Mouse (Mus musculus) hindbrain, embryonic 10.5 days (tissue): Measurements from ENCODE around the gene Ldlrad3. TPM values are rescaled to one million over a fixed set of nuclear protein-coding genes. Genes with fewer than 3 reads are reported as not detected.

Source experiments
- DNase-seq: peaks from one replicate; pipeline ENCODE4 v3.0.0-alpha.2; 2017; ENCODE audit warnings: low spot score
- H3K27ac ChIP-seq: fragments of 300-500 bp; sonication (generic); 2 replicates; pipeline ENCODE4 v1.5.1; 2016; ENCODE audit warnings: mild to moderate bottlenecking, moderate library complexity
- H3K27me3 ChIP-seq: fragments of 300-500 bp; sonication (generic); 2 replicates; pipeline ENCODE4 v1.6.1; 2016; ENCODE audit warnings: mild to moderate bottlenecking; ENCODE audit not compliant: poor library complexity, insufficient read depth, severe bottlenecking
- H3K36me3 ChIP-seq: fragments of 300-500 bp; sonication (generic); 2 replicates; pipeline ENCODE4 v1.6.1; 2016; ENCODE audit warnings: mild to moderate bottlenecking, moderate library complexity
- H3K4me1 ChIP-seq: fragments of 300-500 bp; sonication (generic); replicated peaks from 2 replicates; pipeline ENCODE4 v1.6.1; 2016; ENCODE audit warnings: mild to moderate bottlenecking
- H3K4me3 ChIP-seq: fragments of 300-500 bp; sonication (generic); 2 replicates; pipeline ENCODE4 v1.5.1; 2016; ENCODE audit warnings: mild to moderate bottlenecking, moderate library complexity
- H3K9me3 ChIP-seq: fragments of 300-500 bp; sonication (generic); 2 replicates; pipeline ENCODE4 v1.6.1; 2016; ENCODE audit warnings: mild to moderate bottlenecking, moderate library complexity
- WGBS: fragments of 180-500 bp; shearing (Covaris S2); methylation state at CpG from one replicate; pipeline ENCODE4 v1.1.7; 2016; 5-methylcytosine and 5-hydroxymethylcytosine counted together
- polyA plus RNA-seq: library from polyadenylated mRNA; unstranded; fragments of >200 nt; fragmentation: Nextera tagmentation; extraction: Ambion mirVana; gene quantifications from 2 replicates; pipeline ENCODE4 v1.2.1, GENCODE M21; 2016

Ldlrad3 gene
- polyA plus RNA-seq, 1 experiment from 2014 or later: 55.9 TPM

- Histone ChIP-seq H3K27ac (peak overlapping the region; percentile 84), H3K36me3 (no peaks in the 10 kb centered on the region), H3K27me3 (no peaks in the 10 kb centered on the region), H3K4me3 (no peak overlapping the region), H3K9me3 (no peaks in the 10 kb centered on the region), H3K4me1 (peaks cover 88% of the 10 kb centered on the region)
- DNase-seq: peak; percentile 50
- WGBS: 8% methylated on average over 4 of the region's 4 CpGs
Measured at GRCm38 (mm10) chr2:102006143-102006542, 180.0 kb downstream of the Ldlrad3 start.

DNA sequence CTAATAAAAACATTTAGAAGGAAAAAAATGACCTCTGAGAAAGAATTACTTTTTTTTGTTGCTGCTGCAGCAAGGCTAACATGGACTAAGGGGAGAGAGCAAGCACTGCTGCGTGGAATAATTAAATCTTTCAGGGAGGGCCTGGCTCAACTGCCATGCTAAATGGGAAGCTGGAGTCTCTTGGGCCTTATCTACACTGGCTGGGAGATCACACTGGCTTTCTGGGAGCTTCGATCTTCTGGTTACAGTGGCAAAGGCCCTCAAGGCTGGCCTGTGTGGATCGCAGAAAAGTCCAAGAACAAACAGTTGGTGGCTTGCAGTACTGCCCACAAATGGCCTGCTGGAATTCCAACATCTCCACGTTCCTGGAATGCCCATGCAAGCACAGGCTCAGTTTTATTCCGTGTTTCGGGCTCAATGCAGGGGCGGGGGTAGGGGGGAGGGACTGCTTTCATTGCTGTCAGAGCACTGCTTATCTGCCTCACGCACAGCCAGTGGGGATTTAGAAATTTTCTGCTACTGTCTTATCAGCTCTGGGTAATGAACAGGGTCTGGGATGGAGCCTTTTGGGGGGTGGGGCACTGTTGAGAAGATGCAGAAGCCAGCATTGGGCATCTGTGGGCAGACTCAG lies 180.7 kb downstream of the Ldlrad3 start:
- H3K4me1 ChIP-seq: peaks cover 88% of the 10 kb centered on the region
- no peaks in the 10 kb centered on the region for H3K9me3 ChIP-seq
- H3K27ac ChIP-seq: peak overlapping the region; percentile 84
- DNase-seq: peak; percentile 26
- no peak overlapping the region for H3K4me3 ChIP-seq
- H3K36me3 ChIP-seq: no peaks in the 10 kb centered on the region
- WGBS: 39% methylated on average over 8 of the region's 8 CpGs
- no peaks in the 10 kb centered on the region for H3K27me3 ChIP-seq

GRCm38 (mm10) chr2:102003776-102004264 lies 182.4 kb downstream of the Ldlrad3 start:
- Histone ChIP-seq H3K4me1 (peaks cover 81% of the 10 kb centered on the region), H3K4me3 (no peak overlapping the region), H3K27ac (peak overlapping the region; percentile 90), H3K9me3 (no peaks in the 10 kb centered on the region), H3K27me3 (no peaks in the 10 kb centered on the region), H3K36me3 (no peaks in the 10 kb centered on the region)
- DNase-seq: no peak
- WGBS: 60% methylated on average over 7 of the region's 7 CpGs

- H3K4me3 ChIP-seq: peak overlapping the region; percentile 14
- H3K9me3 ChIP-seq: no peaks in the 10 kb centered on the region
- H3K27me3 ChIP-seq: no peaks in the 10 kb centered on the region
- WGBS: 17% methylated on average over 8 of the region's 8 CpGs
- peak overlapping the region; percentile 90 for H3K27ac ChIP-seq
- no peaks in the 10 kb centered on the region for H3K36me3 ChIP-seq
- DNase-seq: peak; percentile 69
- H3K4me1 ChIP-seq: peaks cover 78% of the 10 kb centered on the region
Measured at GRCm38 (mm10) chr2:102002974-102003775, 183.0 kb downstream of the Ldlrad3 start.

- Histone ChIP-seq H3K27ac (peak overlapping the region; percentile 90), H3K4me1 (peaks cover 74% of the 10 kb centered on the region), H3K36me3 (no peaks in the 10 kb centered on the region), H3K4me3 (peak overlapping the region; percentile 14; the same call in 1 of the 2 replicates), H3K27me3 (no peaks in the 10 kb centered on the region), H3K9me3 (no peaks in the 10 kb centered on the region)
- no peak for DNase-seq
- 64% methylated on average over 12 of the region's 12 CpGs for WGBS
Measured at GRCm38 (mm10) chr2:102002408-102002973, 183.7 kb downstream of the Ldlrad3 start.

GRCm38 (mm10) chr2:102001661-102002060 lies 184.5 kb downstream of the Ldlrad3 start:
- Histone ChIP-seq H3K9me3 (no peaks in the 10 kb centered on the region), H3K36me3 (no peaks in the 10 kb centered on the region), H3K4me1 (peaks cover 73% of the 10 kb centered on the region), H3K4me3 (no peak overlapping the region), H3K27ac (peak overlapping the region; percentile 90), H3K27me3 (no peaks in the 10 kb centered on the region)
- WGBS: 6% methylated on average over 1 of the region's 1 CpGs
- no peak for DNase-seq

- Histone ChIP-seq H3K4me3 (no peak overlapping the region), H3K36me3 (no peaks in the 10 kb centered on the region), H3K27me3 (no peaks in the 10 kb centered on the region), H3K9me3 (no peaks in the 10 kb centered on the region), H3K27ac (peak overlapping the region; percentile 47), H3K4me1 (peaks cover 47% of the 10 kb centered on the region)
- WGBS: 82% methylated on average over 11 of the region's 11 CpGs
- no peak for DNase-seq
Measured at GRCm38 (mm10) chr2:101998911-101999572, 187.1 kb downstream of the Ldlrad3 start.

DNA sequence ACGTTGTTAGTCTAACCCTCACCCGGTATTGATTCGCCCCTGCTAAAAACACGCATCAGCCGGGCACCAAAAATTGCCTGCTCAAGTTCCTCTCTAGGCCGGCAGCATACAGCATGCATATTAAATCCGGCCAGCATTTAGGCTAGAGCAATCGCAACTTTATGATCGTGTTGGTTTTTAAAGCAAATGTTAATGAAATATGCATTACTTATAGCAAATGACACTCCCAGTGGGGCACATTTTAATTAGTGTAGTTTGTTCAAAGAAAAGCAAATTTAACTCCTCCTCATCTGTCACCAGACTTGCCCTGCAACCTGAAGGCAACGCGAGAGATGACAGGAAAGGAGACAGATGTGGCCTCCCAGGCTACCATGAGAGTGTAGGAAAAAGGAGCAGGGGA lies 189.2 kb downstream of the Ldlrad3 start:
- peaks cover 27% of the 10 kb centered on the region for H3K4me1 ChIP-seq
- H3K9me3 ChIP-seq: no peaks in the 10 kb centered on the region
- H3K27me3 ChIP-seq: no peaks in the 10 kb centered on the region
- WGBS: 79% methylated on average over 11 of the region's 11 CpGs
- H3K4me3 ChIP-seq: no peak overlapping the region
- H3K36me3 ChIP-seq: no peaks in the 10 kb centered on the region
- H3K27ac ChIP-seq: peak overlapping the region; percentile 54
- DNase-seq: no peak

- Histone ChIP-seq H3K36me3 (no peaks in the 10 kb centered on the region), H3K27ac (no peak overlapping the region), H3K27me3 (no peaks in the 10 kb centered on the region), H3K4me3 (no peak overlapping the region), H3K9me3 (no peaks in the 10 kb centered on the region), H3K4me1 (peaks cover 9% of the 10 kb centered on the region)
- no peak for DNase-seq
- WGBS: 88% methylated on average over 9 of the region's 9 CpGs
Measured at GRCm38 (mm10) chr2:101992574-101993310, 193.4 kb downstream of the Ldlrad3 start.

- no peak overlapping the region for H3K4me3 ChIP-seq
- 86% methylated on average over 2 of the region's 2 CpGs for WGBS
Measured at GRCm38 (mm10) chr2:101991726-101992125, 194.5 kb downstream of the Ldlrad3 start.

DNA sequence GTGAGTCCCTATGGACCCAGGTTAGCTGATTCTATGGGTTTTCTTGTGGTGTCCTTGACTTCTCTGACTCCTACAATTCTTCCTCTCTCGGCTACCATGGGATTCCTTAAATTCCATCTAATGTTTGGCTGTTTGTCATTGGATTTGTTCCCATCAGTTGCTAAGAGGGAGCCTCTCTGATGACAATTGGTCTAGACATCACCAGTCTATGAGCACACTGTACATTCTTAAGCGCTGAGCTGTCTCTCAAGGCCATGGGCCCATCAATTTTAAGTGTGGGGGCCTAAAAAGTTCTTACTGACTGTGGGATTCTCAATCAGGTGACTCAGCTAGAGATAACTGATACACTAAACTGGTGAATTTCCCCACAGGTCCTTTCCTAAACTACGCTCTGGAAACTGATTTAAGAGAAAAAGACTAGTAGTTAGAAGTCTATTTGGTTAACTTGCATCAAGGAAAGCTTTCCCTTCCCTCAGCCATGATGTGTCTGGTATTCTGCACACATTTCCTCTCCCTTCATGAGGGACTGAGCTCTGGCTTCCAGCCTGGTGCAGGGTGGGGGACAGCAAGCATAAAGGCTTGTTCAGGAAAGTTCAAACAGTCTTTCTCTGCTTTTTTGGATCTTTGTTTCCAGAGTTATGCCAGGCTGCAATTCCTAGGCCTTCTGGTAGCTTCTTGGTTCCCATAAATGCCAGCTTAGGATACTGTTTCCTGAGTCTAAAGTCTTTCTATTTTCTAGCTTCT lies 199.7 kb downstream of the Ldlrad3 start:
- Histone ChIP-seq H3K27ac (peak overlapping the region; percentile 62; the same call in 1 of the 2 replicates), H3K4me3 (no peak overlapping the region), H3K9me3 (no peaks in the 10 kb centered on the region), H3K27me3 (no peaks in the 10 kb centered on the region), H3K4me1 (peaks cover 32% of the 10 kb centered on the region), H3K36me3 (no peaks in the 10 kb centered on the region)
- DNase-seq: no peak
- 77% methylated on average over 3 of the region's 3 CpGs for WGBS

More at GRCm38 (mm10) chr2:101991726-101992125, 194.5 kb downstream of the Ldlrad3 start:
- Histone ChIP-seq H3K27me3 (no peaks in the 10 kb centered on the region), H3K36me3 (no peaks in the 10 kb centered on the region), H3K27ac (no peak overlapping the region), H3K4me1 (no peaks in the 10 kb centered on the region), H3K9me3 (no peaks in the 10 kb centered on the region)
- DNase-seq: no peak
